Mouse (Mus musculus) intestine, postnatal 0 days (tissue): Measurements from ENCODE around the gene Dnajc1. TPM values are rescaled to one million over a fixed set of nuclear protein-coding genes. Genes with fewer than 3 reads are reported as not detected.

Experiments used
- ATAC-seq: fragments of 200-750 bp; cut with Nextera tagmentation; 2 replicates; pipeline ENCODE4 v1.8.0; 2017; ENCODE audit warnings: mild to moderate bottlenecking, moderate TSS enrichment, moderate library complexity
- H3K27ac ChIP-seq: fragments of 300-500 bp; sonication (generic); 2 replicates; pipeline ENCODE4 v1.5.1; 2014; ENCODE audit warnings: mild to moderate bottlenecking, low read depth, low read length, moderate library complexity
- H3K27me3 ChIP-seq: fragments of 300-500 bp; sonication (generic); replicated peaks from 2 replicates; pipeline ENCODE4 v1.6.1; 2014; ENCODE audit warnings: low read length, mixed read lengths; ENCODE audit not compliant: control insufficient read depth, insufficient read depth
- H3K36me3 ChIP-seq: fragments of 300-500 bp; sonication (generic); 2 replicates; pipeline ENCODE4 v1.6.1; 2014; ENCODE audit warnings: mild to moderate bottlenecking, moderate library complexity; ENCODE audit not compliant: control insufficient read depth, insufficient read depth
- H3K4me1 ChIP-seq: fragments of 300-500 bp; sonication (generic); replicated peaks from 2 replicates; pipeline ENCODE4 v1.6.1; 2014; ENCODE audit warnings: antibody characterized with exemption, low read length, mixed read lengths; ENCODE audit not compliant: control insufficient read depth, insufficient read depth
- H3K4me2 ChIP-seq: fragments of 300-500 bp; sonication (generic); replicated peaks from 2 replicates; pipeline ENCODE4 v1.6.1; 2014; ENCODE audit warnings: low read depth, mild to moderate bottlenecking, moderate library complexity
- H3K4me3 ChIP-seq: fragments of 300-500 bp; sonication (generic); 2 replicates; pipeline ENCODE4 v1.5.1; 2014; ENCODE audit warnings: low read depth, low read length
- H3K9ac ChIP-seq: fragments of 300-500 bp; sonication (generic); 2 replicates; pipeline ENCODE4 v1.6.1; 2014; ENCODE audit warnings: mild to moderate bottlenecking, low read depth, low read length
- H3K9me3 ChIP-seq: fragments of 300-500 bp; sonication (generic); 2 replicates; pipeline ENCODE4 v1.6.1; 2016; ENCODE audit warnings: mixed run types; ENCODE audit not compliant: control insufficient read depth
- CTCF ChIP-seq: sonication (generic); IDR thresholded peaks from 2 replicates; pipeline ENCODE4 v1.5.1; 2016; ENCODE audit warnings: low read depth, mild to moderate bottlenecking, control low read depth, antibody characterized with exemption, moderate library complexity
- WGBS: fragments of 180-500 bp; shearing (Covaris S2); extraction: QIAGEN DNeasy Blood & Tissue Kit; methylation state at CpG from one replicate; pipeline ENCODE4 v1.1.7; 2014; 5-methylcytosine and 5-hydroxymethylcytosine counted together
- polyA plus RNA-seq: library from polyadenylated mRNA; unstranded; fragments of >200 nt; fragmentation: Nextera tagmentation; extraction: Ambion mirVana; gene quantifications from 2 replicates; pipeline ENCODE4 v1.2.1, GENCODE M21; 2015

Gene Dnajc1
- polyA plus RNA-seq: 24.4 and 30.3 TPM in 2 replicates

DNA sequence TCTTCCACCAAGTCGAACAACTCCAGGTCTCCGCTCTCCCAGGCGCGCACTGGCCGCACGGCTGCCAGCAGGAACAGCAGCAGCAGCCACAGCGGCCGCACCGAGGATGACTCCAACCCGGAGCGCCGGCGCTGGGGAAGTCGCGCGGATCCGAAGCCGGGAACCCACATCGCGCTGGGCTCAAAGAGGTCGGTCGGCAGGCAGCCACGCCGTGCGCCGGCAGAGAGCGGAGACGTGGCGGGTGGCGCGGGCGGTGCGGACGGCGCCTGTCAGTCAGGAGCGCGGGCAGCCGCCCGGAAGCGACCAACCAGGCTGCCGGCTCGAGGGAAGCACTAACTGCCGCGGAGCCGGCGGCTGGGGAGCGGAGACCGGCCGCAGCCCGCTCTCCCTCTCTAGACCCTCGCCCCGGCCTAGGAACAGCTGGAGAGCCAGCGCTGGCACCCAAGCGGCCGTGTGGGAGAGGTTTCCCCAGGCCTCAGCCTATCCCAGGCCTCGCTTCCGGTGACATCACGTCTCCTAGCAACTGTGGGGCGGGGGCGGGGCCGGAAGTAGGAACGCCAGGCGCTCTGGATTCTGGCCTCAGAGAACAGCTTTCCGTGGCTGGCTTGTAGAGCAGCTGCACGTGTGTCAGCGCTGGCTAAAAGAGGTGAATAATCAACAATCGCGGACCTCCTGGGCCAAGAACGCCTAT lies at the start of gene Dnajc1:
TSS of gene Dnajc1 (minus strand) at position 500 of the 691 bp plus-strand sequence.
- no peaks in the 10 kb centered on the region for H3K36me3 ChIP-seq
- H3K27me3 ChIP-seq: no peaks in the 10 kb centered on the region
- WGBS: under 1% methylated on average over 69 of the region's 69 CpGs
- peak within 1 kb of the TSS; percentile 64 for H3K4me2 ChIP-seq
- peak within 1 kb of the TSS; percentile 69 for H3K4me3 ChIP-seq
- TF ChIP-seq CTCF: no peak
- no peaks in the 10 kb centered on the region for H3K9me3 ChIP-seq
- H3K9ac ChIP-seq: peak within 1 kb of the TSS; percentile 71
- peak; percentile 100 for ATAC-seq
- H3K4me1 ChIP-seq: no peaks in the 10 kb centered on the region
- H3K27ac ChIP-seq: peak within 1 kb of the TSS; percentile 98

DNA sequence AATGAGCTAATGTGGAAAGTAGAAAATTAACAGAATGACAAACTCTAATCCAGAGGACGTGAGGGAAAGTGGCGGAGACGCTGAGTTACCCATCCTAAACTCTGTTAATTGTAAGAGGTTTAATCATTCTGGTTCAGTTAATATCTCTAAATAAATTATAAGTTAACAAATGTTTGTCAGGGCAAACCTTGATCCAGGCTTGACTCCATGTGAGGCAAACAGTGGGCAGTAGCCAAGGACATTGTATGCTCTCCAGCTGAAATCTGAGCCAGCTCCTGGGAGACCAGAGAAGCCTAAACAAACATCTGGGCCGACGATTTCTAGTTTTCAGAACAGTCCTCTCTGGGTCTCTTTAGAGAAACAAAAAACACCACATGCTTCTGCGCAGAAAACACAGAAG lies 49.2 kb upstream of the Dnajc1 start:
- Histone ChIP-seq H3K36me3 (no peaks in the 10 kb centered on the region), H3K4me2 (no peak overlapping the region), H3K27me3 (0 out of 2 replicates have a peak, but pooled peaks cover 5% of the 10 kb centered on the region), H3K9ac (no peak overlapping the region), H3K27ac (no peak overlapping the region), H3K4me3 (no peak overlapping the region), H3K9me3 (no peaks in the 10 kb centered on the region), H3K4me1 (no peaks in the 10 kb centered on the region)
- ATAC-seq: no peak
- WGBS: 34% methylated on average over 6 of the region's 6 CpGs
- no peak for TF ChIP-seq CTCF

DNA sequence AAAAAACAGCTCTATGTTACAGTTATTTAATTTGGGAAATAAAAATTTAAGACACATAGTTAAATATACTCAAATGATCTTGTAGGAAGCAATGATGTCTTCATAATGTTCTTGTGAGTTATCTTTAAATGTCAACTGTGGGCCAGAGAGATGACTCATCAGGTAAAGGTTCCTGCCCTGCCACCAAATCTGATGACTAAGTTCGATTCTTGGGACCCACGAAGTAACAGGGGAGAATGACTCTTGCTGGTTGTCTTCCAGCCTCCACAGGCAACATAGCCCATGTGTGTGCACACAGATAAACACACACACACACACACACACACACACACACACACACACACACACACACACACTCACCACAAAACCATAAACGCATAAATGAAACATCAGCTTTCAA lies 22.6 kb upstream of the Dnajc1 start:
- WGBS: 78% methylated on average over 3 of the region's 3 CpGs
- ATAC-seq: no peak
- Histone ChIP-seq H3K4me1 (no peaks in the 10 kb centered on the region), H3K4me3 (no peak overlapping the region), H3K9ac (no peak overlapping the region), H3K9me3 (no peaks in the 10 kb centered on the region), H3K36me3 (no peaks in the 10 kb centered on the region), H3K27me3 (no peaks in the 10 kb centered on the region), H3K27ac (no peak overlapping the region), H3K4me2 (no peak overlapping the region)
- TF ChIP-seq CTCF: no peak

DNA sequence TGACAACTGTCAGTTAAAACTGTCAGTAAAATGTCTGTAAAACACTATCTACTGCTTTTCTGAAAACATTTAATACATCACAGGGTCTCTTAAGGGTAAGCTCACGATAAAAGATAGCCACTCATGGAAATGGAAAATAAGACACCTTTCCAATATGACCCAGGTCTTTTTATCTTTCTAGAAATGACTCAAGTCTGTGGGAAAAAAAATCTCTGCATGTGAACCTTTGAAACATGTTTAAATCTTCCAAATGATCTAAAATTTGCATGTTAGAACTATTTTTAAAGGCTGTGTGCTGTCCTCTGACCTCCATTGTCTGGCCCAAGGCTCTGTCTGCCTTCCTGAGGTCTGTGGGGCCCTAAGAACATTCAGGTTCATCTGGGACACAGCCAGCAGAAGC lies 11.0 kb upstream of the Dnajc1 start:
- Histone ChIP-seq H3K4me1 (no peaks in the 10 kb centered on the region), H3K4me3 (no peak overlapping the region), H3K36me3 (no peaks in the 10 kb centered on the region), H3K9me3 (no peaks in the 10 kb centered on the region), H3K9ac (no peak overlapping the region), H3K27me3 (no peaks in the 10 kb centered on the region), H3K27ac (no peak overlapping the region), H3K4me2 (no peak overlapping the region)
- no peak for ATAC-seq
- 74% methylated on average over 1 of the region's 1 CpGs for WGBS
- no peak for TF ChIP-seq CTCF

DNA sequence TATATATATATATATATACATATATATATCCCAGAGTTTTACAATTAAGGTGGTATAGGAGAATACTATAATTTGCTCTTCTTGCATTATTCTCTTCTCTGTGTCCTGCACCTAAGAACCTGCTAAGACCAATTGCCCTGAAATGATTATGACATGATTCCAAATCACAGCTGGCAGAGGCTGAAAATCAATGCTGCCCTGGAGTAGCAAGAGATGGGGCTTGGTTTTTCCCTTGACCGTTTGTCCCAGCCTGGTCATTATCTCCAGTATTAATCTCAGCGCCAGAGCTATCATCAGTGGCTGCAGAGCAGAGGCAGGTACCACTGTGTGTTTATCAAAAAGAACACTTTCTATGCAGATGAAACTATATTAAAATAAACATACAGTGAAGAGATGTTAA lies 9.1 kb upstream of the Dnajc1 start:
- H3K9ac ChIP-seq: no peak overlapping the region
- no peaks in the 10 kb centered on the region for H3K36me3 ChIP-seq
- TF ChIP-seq CTCF: no peak
- no peak overlapping the region for H3K4me3 ChIP-seq
- WGBS: 55% methylated on average over 2 of the region's 2 CpGs
- no peaks in the 10 kb centered on the region for H3K9me3 ChIP-seq
- no peak for ATAC-seq
- no peaks in the 10 kb centered on the region for H3K27me3 ChIP-seq
- H3K27ac ChIP-seq: no peak overlapping the region
- no peaks in the 10 kb centered on the region for H3K4me1 ChIP-seq
- no peak overlapping the region for H3K4me2 ChIP-seq

DNA sequence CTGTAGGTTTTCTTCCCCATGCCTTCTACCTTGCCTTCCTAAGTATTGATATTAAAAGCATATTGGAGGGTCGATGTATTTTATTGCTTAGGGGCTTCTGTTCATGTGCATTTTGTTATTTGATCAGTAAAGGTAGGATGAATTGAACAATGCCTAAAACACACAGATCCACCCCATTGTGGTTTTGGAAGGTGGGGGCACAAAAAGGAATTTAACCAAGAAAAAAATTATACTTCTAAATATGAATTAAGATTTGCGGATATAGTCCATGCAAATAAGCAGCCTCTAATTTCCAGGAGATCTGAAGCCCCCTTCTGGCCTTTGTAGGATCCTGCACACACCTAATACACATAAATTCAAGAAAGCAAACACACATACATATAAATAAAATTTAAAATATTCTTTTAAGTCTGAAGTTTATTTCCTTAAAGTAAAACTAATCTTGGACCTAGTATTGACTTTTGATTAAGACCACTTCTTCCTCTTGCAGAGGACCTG lies 441 bp upstream of the Dnajc1 start:
- H3K4me1 ChIP-seq: no peaks in the 10 kb centered on the region
- no peak for ATAC-seq
- 60% methylated on average over 2 of the region's 2 CpGs for WGBS
- peak overlapping the region; percentile 64 for H3K4me2 ChIP-seq
- peak; percentile 9; the same call in 1 of the 2 replicates for TF ChIP-seq CTCF
- H3K27ac ChIP-seq: peak overlapping the region; percentile 98; the same call in 1 of the 2 replicates
- H3K36me3 ChIP-seq: no peaks in the 10 kb centered on the region
- H3K9ac ChIP-seq: peak overlapping the region; percentile 71; the same call in 1 of the 2 replicates
- no peaks in the 10 kb centered on the region for H3K27me3 ChIP-seq
- no peaks in the 10 kb centered on the region for H3K9me3 ChIP-seq
- H3K4me3 ChIP-seq: peak overlapping the region; percentile 69
